Mouse (Mus musculus) small intestine, adult 2 months (tissue): ENCODE results near the gene Npas3.

Source experiments
- CTCF ChIP-seq: fragments of 200-500 bp; IDR thresholded peaks from 2 replicates; pipeline ENCODE4 v1.5.1; 2012; ENCODE audit warnings: low read depth, mild to moderate bottlenecking, control low read depth, inconsistent platforms, low read length, moderate library complexity, mixed read lengths; ENCODE audit not compliant: insufficient replicate concordance, insufficient read length; ENCODE audit errors: extremely low read depth
- POLR2A ChIP-seq: fragments of 200-500 bp; IDR thresholded peaks from 2 replicates; pipeline ENCODE4 v1.6.1; 2012; ENCODE audit warnings: low read depth, mild to moderate bottlenecking, control low read depth, inconsistent platforms, low read length, moderate library complexity

DNA sequence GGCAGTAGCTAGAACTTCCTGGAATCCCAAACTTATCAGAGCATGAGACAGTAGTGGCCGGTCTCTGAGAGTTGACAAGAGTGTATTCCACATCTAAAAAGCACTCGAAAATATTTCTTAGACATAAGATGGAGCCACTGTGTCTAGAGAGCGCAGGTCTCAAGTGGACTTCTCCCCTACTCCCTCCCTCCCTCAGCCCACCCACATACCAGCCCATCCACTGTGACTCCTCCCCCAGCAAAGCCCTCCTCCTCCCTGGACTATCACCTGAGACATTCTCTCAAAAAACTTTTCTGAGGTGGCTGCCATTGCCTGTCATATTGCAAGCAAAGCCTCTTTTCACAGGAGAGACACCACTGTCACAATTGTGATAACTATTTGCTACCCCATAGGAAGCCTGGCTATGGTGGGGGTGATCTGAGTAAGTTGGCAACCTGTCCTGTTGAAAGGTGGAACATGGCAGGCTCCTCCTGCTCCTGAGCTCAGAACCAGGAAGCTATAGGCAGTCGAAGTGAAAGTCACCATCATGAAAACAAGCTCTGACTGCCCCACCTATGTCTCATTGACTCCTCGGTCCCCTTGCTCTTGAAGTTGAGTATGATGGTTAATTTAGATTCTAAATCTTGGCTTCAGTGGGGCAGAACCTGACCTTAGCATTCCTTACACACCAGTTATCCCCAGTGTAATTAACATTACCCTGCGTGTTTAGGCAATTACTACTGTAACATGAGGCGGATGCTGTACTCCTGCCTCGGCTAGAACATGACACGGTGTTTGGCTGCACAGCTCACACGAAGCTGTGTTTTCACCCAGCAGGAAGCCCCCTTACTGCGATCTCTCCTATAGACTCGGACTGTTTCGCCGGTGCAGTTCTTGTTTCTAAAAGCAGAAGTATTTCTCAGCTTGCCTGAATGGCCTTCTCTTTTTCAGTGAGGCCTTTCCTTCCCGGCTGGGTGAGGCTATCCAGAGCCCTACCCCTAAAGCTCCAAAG is 751.5 kb downstream of the Npas3 start:
- TF ChIP-seq CTCF (no peak), POLR2A (no peak)
